Mouse (Mus musculus) adrenal gland, adult (tissue): ENCODE data around the gene Slc10a6.

Experiments
- DNase-seq, 2 experiments: peaks; one replicate each; pipeline ENCODE4 v3.0.0; 2022 to 2023; ENCODE audit warnings: low spot score in 1 of 2; ENCODE audit not compliant: inconsistent age in 2 of 2

The Slc10a6 gene

DNA sequence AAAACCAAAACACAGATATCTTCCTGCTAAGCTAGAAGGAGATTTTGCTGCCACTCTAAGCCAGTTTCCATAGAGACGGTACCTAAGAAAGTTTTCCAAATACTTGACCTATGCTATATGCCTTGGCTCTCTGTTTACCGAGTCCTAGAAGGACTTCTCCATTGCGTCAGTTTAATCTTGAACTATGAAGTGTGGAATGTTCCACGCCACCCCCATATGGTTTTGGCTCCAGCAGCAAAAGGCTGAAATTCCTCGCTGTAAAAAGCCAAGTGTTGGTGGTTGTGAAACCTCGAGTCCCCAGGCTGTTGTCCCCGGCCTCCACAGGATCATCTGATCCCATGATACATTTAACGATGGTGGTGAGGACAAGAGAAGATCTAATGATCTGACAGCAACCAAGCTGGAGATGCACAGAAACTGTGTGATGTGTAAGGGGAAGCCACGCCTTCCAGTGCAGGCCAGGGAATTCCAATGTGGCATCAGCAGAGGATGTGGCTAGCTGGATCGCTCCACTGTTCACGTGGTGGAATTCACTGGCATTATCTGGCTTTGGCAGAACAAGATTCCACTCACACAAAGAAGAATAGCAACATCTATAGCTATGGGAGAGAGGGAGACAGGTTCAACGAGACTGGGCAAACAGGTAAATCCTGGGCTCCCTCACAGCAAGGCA, 8.8 kb downstream of the Slc10a6 start:
- DNase-seq: peak in 1 of 2 experiments; percentile 49

DNA sequence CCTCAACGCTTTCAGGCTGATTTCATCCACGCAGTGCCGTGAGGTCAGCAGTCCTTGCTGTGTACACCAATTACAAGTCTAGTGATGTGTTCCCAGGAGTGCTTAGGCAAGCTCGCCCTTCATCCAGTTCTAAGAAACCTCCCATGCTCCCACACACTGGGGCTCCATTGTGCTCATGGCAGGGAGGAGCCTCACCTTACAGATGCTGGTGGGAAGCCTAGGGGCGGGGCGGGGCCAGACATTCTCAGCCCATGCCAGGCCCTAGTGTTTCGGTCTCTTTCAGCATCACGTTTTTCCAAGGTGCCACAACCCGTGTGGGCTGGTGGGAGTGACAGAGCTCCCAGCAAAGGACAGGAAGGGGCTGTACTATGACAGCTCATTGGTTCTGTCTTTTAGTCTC, 12.0 kb downstream of the Slc10a6 start:
- DNase-seq: no peak

DNA sequence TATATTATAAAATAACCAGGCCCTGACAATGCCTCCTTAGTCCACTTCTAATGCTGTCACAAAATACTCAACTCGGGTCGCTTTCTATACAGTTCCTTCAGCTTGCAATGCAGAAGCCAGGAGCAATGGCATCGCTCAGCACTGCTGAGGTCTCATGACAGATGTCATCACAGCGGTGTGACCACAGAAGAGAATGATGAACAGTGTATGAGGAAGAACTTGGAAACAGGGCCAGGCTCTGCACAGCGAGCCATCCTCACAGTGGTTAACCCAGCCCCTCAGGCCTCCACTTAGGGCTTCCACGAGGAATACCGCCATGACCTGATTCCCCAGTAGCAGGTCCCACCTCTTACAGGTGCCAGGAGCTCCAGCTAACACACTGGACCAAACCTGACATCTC, 14.8 kb downstream of the Slc10a6 start:
- no peak for DNase-seq

DNA sequence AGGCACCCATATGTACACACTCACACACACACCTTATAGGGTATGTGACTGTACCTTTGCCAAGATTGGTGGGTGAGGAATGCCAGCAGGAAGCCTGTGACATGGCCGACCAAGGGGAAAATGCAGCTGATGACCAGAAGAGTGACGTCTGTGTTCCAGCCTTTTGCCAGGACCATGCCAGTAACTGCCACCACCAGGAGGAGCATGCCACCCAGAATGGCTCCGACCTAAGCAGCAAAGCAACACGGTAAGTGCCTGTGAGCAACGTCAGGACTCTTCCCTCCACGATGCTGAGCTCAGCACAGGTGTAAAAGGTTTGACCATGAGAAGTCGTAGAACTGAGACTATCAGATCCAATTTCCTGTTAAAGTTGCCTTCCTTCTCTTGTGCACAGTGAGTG, 16.9 kb downstream of the Slc10a6 start:
- no peak for DNase-seq

DNA sequence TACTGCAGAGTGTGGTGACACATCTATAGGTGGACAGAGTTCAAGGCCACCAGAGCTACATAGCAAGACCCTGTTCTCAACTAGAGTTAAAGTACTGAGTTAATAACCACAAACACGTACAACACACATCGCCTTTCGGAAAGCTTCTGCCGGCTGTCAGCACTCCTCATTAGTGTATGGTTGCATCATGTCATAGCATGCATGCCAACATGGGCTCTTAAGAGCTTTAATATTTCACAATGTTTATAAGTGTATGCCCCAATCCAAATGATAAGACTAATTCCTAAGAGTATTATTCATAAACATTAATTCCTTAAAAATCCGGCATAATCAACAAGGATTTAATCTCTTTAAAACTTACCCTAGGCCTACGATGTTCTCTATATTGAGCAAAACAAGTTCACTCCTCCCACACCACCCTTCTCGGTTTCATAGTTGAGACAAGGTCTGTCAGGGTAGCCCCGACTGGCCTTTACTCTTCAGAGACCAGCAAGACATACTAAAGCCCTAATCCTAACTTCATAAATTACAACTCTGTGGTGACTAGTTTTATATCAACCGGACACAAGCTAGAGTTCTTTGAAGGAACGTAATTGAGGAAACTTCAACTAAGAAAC, 18.2 kb downstream of the Slc10a6 start:
- DNase-seq: no peak

DNA sequence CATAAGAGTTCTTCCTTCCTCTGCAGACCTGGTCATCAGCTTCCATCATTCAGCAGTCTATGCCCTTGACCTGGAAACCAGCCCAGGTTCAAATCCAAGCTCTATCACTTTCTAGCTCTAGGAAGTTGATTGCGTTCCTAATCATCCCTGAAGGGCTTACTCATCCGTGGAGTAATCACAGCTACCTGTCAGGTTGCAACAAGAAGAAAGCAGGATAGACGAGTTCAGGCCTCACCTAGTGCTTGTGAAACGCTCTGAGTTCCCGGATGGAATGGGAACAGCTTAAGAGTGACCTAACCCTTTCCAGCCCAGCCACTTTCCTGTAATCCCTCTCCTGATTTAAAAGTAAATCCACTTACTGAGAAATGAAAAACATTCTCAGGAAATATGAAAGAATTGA, 19.1 kb downstream of the Slc10a6 start:
- DNase-seq: no peak

DNA sequence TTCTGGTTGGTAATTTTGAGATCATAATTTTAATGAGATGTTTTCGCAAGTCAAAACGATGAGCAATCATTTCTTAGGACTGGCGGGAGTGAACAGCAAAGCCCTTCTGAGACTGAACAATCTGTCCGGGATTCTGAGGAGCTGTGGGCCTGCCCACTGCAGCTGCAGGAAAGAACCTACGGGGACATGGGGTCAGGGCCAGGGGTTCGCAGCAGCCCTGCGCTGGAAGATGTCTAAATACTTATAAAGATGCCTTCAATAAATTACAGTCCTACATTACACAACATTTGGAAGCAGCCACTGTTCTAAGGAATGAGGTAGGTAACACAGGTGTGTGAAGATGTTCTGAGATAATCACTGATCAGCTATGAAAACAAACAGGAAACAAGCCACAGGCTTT, 23.5 kb downstream of the Slc10a6 start:
- DNase-seq: no peak

DNA sequence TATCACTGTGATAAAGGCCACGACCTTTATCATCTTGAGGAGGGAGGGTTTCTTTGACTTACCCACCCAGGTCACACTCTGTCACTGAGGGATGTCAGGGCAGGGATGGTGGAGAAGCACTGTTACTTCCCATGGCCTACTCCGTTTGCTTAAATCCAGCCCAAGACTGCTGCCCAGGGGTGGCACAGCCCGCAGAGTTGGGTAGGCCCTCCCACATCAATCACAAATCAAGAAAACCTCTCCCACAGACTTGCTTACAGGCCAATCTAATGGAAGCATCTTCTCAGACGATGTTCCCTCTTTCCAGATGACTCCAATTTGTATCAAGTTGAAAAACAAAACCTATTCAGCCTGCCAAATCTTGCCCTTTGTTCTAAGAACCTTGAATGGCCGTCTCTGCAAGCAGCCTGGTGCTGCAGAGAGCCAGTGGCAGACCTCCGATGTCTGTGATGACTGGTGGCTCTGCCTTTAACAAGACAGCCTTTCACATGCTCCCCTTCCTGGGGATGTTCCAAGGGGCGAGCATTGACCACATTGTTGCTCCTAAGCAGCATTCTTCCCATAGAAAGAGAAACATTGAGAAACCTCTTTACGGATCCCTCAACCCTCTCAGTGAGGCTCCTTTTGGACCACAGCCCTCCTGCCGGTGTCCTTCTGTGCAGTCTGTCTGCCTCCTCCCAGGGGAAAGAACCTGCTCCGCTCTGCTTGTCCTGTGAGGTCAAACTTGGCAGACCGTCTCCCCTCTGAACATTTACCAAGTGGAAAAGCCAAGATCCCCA, 25.9 kb downstream of the Slc10a6 start:
- no peak for DNase-seq

DNA sequence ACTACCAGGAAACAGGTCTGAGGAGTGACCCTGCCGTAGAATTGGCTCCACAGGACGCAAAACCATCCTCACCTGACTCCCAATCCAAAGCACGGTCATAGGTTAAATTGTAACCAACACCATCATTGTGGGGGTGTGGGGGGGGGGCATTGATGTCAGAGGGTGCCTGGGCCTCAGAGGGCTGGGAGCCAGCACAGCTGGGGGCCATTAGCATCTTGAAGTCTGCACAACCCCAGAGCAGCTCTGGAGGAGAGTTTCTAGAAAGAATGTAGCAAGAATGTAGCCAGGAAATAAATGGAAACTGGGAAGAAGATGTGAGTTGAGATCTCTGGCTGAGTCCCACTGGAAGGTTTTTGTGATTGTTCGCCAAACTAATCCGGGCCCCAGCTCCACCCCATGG, 30.3 kb downstream of the Slc10a6 start:
- DNase-seq: no peak

DNA sequence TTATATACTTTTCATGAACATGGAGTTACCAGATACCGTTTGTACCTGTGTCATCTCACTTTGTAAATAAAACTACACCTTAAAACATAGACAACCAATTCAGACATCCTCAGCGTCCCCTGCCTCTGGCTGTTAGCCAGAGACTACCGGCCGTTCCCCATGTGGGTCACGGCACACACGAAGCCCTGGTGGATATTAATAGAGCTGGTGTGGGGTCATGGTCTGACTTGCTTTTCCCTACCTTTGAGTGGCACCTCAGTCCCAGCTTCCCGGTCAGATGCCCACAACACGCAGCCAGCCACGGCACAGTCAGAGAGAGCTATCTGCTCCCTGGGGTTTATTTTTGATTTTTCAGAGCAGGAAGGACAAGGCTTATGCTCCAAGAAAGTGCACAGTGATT, 30.9 kb downstream of the Slc10a6 start:
- no peak for DNase-seq

DNA sequence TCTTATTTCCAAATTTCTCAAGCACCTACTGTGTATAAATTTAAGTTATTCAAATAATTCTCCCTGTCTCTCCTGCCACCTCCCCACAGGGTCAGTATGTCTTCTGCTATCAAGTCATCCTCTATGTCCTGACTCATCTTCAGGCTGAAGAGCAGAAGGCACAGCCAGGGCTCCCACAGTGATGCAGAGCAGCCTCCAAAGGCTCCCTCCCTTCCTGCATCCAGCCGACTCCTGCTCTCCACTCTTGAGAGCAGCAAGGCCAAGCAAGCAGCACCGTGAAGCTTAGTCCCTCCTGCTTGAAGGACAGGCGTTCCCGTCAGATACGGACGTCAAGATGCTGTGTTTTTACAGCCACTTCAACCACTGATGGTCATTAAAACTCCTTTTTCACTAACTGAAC, 31.6 kb downstream of the Slc10a6 start:
- no peak for DNase-seq

DNA sequence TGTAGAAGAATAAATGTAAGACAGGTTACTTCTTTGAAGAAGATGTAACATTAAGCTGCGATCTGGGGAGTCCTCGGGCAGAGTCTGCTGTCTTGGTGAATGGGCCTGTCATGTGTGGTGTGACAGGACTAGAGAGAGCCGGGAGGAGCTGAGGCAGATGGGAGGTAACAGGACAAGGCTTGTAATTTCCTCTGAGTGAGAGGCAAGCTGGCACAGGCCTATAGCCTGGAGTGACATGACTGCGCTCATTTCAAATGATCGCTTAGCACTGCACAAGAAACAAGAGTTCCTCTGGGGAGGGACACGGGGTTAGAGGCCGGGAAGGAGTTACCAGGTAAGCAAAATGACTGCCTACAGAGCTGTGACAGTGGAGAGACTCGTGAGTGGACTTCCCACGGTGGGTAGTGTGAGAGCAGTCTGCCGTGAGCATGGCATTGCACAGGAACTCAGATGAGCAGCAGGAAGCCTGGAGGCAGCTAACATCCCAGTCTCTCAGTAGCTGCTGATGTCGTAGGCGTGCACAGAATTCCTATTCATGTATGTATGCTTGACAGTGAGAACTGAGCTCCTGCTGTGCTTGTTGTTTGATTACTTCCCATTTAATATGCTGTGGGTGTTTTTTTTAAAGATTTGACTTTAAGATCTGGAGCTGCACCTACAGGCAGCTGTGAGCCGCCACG, 32.6 kb downstream of the Slc10a6 start:
- no peak for DNase-seq

DNA sequence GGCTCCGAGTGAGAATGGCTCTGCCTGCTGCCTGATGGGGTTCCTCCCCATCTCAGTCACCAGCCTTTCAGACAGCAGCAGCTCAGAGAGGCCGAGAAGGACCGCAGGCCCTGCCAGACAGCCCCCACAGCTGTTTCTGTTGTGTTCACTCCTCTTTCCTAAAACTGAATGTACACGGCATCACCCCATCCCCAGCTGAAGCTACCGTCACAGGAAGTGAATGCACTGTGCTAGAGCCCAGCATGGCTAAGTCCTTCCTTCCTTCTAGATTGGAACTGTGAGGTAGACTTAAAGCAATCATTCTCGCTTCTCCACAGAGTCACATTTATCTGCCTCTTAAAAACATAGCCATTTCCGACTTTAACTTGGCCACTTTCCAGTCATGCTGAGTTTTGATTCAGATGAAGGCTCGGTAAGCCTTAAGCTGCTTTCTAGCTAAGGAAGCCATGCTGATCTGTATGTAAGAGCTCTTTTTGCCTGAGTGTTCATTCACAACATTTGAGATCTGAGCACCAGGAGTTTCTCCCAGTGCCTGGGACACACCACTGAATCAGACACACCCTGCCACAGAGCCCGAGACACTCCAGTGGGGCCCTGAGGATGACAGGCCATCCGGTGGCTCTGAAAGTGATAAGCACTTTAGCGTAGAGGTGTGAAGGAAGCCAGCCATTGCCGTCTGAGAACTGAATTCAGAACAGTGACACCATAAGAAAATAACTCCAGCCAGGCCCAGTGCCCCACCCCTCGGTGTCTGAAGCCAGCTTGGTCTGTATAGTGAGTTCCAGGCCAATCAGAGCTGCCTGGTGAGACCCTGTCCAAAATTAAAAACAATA, 33.6 kb downstream of the Slc10a6 start:
- DNase-seq: no peak

DNA sequence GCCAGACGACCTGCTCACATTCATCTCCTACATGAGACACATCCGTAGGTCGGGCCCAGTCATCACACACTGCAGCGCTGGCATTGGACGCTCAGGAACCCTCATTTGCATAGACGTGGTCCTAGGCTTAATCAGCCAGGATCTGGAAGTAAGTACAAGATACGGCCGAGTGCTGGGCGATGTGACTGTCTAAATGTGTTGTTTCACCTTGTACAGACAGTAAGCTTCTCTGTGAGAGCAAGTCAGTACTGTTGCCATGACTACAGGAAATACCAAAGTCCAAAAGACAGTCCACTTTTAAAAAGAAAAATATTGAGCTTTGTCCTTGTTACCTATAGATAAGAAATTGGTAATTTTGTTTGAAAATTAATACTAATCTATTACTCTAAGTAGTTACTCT, 35.6 kb downstream of the Slc10a6 start:
- DNase-seq: no peak

DNA sequence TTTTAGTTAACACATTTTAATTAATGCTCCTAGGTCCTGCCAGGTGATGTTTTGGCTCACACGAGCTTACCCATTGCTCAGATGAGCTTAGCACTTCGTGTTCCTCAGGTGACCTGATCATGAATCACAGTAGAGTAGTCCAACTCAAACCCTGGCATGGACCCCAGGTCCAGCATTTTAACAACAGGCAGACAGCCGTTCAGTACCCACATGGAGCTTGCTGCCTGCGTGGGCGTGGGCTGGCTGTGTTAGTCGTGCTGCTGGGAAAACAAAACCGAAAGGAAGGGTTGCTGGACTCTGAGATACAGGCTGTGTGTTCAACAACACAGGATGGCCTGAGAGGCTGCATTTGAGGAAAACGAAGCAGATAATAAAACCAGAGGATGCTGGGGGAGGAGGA, 36.5 kb downstream of the Slc10a6 start:
- no peak for DNase-seq

DNA sequence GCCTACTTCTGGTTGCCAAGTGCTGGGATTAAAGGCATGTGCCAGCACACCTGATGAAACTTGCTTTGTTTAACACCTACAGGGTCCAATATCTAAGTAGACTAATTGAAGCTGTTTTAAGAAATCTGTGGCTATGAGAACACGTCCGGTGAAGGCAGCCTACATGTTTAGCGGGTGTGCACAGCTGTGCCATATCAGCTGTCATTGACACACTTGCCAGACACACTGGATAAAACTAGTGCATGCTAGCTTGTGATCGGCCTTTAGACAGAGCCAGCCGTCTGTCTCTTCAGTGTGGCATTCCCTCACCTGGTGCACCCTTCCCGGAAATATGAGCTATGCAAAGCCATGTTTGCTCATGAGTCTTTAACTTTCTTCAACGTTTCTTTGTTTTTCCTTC, 37.4 kb downstream of the Slc10a6 start:
- no peak for DNase-seq

DNA sequence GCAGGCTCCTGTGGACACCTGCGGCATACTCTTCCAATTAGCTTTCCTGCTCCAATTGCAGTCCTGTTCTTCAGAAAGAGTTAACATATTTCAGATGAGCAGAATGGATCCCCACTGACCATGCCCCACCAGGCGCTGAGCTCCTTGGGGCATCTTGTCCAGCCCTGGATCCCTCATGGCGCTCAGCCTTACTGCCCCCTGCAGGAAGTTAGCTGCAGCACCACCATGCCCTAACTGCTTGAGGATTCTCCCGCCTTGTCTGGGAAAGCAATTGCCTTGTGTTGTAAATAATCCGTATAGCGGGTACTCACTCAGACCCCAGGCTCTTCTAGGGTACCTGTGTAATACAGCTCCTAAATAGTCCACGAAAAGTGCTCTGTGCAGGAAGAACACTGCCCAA, 42.0 kb downstream of the Slc10a6 start:
- peak; percentile 32 to 77 for DNase-seq

DNA sequence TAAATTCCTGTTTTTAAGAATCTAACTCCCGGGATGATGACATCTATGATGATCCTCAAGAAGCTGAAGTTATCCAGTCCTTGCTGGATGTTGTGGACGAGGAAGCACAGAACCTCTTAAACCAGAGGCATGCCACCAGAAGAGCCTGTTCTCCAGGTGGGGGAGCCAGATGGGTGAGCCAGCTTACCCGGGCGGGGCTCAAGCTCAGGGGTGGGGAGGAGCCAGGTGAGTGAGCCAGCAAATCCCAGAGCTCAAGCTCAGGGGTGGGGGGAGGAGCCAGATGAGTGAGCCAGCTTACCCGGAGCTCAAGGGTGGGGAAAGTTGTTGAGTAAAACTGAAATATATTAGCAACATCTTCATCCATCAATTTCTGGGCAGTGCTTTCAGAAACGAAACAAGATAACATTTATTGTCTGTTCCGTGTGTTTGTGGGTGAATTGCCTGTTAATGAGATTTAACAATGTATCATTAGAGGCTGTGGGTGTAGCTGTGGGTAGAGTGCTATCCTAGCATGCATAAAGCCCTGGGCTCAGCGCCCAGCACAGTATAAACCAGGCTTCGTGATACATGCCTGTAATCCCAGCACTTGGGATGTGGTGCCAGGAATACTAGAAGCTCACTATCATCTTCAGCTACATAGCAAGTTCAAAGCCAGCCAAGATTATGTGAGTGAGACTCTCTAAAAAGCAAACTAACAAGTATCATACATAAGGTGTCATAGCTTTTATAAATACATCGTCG, 49.4 kb downstream of the Slc10a6 start:
- DNase-seq: no peak

DNA sequence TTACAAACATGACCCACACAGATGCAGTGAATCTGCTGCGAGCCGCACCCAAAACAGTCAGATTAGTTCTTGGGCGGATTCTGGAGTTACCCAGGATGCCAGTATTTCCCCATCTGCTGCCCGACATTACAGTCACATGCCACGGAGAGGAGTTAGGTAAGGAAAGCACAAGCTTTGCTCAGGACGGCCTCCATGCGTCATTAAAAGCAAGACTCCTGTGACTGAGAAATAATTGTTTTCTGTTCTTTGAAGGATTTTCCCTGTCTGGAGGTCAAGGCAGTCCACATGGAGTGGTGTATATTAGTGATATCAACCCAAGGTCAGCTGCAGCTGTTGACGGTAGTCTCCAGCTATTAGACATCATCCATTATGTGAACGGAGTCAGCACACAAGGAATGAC, 59.8 kb downstream of the Slc10a6 start:
- peak; percentile 61 to 78 for DNase-seq

DNA sequence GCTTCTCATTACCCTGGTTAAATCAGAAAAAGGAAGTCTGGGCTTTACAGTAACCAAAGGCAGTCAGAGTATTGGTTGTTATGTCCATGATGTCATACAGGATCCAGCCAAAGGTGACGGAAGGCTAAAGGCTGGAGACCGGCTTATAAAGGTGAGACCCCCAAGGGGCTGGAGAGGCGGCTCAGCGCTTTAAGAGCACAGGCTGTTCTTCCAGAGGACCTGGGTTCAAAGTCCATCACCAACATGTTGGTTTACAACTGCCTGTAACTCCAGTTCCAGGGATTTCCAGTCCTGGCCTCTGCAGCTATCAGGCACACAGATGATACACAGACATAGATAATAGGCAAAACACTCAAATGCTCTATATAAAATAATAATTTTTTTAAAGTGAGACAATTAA, 61.2 kb downstream of the Slc10a6 start:
- no peak for DNase-seq
